Mouse (Mus musculus): ENCODE results near the gene Insl3. TPM values are rescaled to one million over a fixed set of nuclear protein-coding genes. Genes with fewer than 3 reads are reported as not detected.

The Insl3 gene
- polyA plus RNA-seq, 1 experiment = 58.5 TPM

DNA sequence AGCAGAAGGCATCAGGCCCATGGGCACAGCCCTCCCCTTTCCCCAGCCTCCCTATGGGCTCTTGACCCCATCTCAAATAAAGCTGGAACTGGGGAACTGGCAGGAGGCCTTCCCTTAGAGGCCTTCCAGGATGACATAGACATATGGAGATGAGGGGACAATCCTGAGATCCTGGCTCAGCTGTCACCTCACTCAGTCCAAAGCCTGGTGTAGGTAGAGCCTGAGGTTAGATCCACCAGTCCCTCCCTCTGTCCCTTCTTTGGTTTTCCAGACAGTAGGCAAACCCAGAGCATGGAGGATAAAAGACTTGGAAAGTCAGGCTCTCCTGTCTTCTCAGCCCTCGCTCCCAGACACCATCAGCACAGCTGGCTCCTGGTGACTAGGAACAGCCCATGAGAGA is 22.2 kb upstream of the Insl3 start:
- H3K4me3 ChIP-seq (replicated peaks; ENCODE audit: extremely low read depth, low read depth, low read length) = no peak overlapping the region
- DNase-seq = no peak
- H3K4me1 ChIP-seq (ENCODE audit: control insufficient read depth, insufficient read depth, low read length) = peaks cover 3% of the 10 kb centered on the region; the same call in 1 of the 2 replicates
- WGBS = 71% methylated on average over 1 of the region's 1 CpGs
- TF ChIP-seq CTCF (IDR thresholded peaks at IDR 0.05; ENCODE audit: insufficient read depth, low read length) (no peak), POLR2A (IDR thresholded peaks at IDR 0.05; ENCODE audit: borderline replicate concordance, extremely low read depth, low read depth, low read length) (no peak)

DNA sequence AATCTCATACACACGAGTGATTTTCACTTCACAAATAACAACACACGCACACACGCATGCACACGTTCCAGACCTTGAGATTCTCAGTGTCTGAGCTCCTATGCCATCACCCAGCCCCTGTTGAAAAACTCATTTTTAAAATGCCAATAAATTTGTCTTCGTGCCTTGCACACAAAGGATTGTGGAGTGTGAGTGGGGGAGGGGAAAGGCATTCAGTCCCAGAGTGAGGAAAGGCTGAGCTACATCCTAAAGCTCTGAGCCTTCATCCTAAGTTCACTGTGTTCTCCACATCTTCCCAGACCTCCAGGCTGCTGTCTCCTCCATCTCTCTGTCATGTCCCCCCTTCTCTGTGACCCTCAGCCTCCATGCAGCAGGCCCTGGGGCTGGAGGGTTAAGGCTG is 21.8 kb upstream of the Insl3 start:
- 60% methylated on average over 5 of the region's 5 CpGs for WGBS
- no peak for DNase-seq
- H3K4me3 ChIP-seq (replicated peaks; ENCODE audit: extremely low read depth, low read depth, low read length) = no peak overlapping the region
- H3K4me1 ChIP-seq (ENCODE audit: control insufficient read depth, insufficient read depth, low read length) = peaks cover 3% of the 10 kb centered on the region; the same call in 1 of the 2 replicates
- TF ChIP-seq POLR2A (IDR thresholded peaks at IDR 0.05; ENCODE audit: borderline replicate concordance, extremely low read depth, low read depth, low read length) = no peak
- TF ChIP-seq CTCF (IDR thresholded peaks at IDR 0.05; ENCODE audit: insufficient read depth, low read length) = no peak

DNA sequence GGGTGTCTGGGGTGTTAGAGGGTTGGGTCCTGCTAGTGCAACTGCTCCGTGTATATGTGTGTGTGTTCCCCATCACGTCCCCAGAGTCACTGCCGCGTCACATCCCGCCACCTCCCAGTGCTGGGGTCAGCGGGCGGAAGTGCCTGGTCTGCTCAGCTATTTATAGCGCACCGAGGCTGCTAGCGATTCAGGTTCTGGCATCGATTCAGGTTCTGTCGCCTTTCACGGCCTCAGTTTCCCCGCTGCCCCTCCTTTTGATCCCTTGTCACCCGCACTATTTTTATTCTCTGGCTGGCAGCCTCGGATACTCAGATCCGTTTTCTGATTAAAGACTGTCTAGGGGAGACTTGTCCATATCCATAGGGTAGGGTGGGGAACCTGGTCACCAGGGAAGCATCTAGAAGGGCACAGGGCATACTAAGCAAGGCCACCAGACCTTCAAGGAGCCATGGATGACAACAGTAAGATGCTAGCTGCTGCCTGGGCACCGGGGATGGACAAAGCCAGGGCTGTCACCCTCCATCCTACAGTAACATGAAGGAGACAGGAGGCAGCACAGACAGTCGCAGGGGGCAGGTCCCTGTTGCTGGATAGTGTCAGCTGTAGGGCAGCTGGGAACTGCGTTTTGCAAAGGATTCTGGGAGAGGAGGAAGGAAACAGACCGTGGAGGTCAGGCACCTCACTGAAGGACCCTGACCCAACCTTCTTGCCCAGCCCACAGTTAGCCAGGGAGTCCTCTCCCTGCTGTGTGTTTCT is 20.6 kb upstream of the Insl3 start:
- H3K4me1 ChIP-seq (ENCODE audit: control insufficient read depth, insufficient read depth, low read length) = peaks cover 3% of the 10 kb centered on the region; the same call in 1 of the 2 replicates
- WGBS = under 1% methylated on average over 21 of the region's 21 CpGs
- no peak overlapping the region for H3K4me3 ChIP-seq (replicated peaks; ENCODE audit: extremely low read depth, low read depth, low read length)
- no peak for DNase-seq
- TF ChIP-seq CTCF (IDR thresholded peaks at IDR 0.05; ENCODE audit: insufficient read depth, low read length) (no peak), POLR2A (IDR thresholded peaks at IDR 0.05; ENCODE audit: borderline replicate concordance, extremely low read depth, low read depth, low read length) (no peak)

DNA sequence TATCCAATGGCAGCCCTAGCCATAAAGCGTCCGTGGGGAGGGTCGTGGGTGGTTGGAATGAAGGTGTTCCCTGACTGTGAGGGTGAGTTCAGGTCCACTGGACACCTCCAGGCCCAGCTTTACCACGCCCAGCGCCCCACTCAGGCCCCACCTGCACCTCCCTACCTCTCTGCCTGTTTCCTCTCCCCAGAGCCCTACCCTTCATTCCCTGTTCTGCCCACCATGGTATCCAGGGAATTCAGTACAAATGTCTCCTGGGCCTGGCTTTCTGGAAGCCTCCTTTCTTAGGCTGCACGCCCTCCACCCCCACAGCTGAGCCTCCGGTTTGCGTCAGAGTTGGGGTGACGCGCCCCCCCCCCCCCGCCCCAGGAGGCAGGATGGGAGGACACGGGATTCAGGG is 18.8 kb upstream of the Insl3 start:
- Histone ChIP-seq H3K4me1 (ENCODE audit: control insufficient read depth, insufficient read depth, low read length) (peaks cover 3% of the 10 kb centered on the region; the same call in 1 of the 2 replicates), H3K4me3 (replicated peaks; ENCODE audit: extremely low read depth, low read depth, low read length) (no peak overlapping the region)
- 21% methylated on average over 12 of the region's 12 CpGs for WGBS
- DNase-seq = no peak
- TF ChIP-seq CTCF (IDR thresholded peaks at IDR 0.05; ENCODE audit: insufficient read depth, low read length) (no peak), POLR2A (IDR thresholded peaks at IDR 0.05; ENCODE audit: borderline replicate concordance, extremely low read depth, low read depth, low read length) (no peak)

DNA sequence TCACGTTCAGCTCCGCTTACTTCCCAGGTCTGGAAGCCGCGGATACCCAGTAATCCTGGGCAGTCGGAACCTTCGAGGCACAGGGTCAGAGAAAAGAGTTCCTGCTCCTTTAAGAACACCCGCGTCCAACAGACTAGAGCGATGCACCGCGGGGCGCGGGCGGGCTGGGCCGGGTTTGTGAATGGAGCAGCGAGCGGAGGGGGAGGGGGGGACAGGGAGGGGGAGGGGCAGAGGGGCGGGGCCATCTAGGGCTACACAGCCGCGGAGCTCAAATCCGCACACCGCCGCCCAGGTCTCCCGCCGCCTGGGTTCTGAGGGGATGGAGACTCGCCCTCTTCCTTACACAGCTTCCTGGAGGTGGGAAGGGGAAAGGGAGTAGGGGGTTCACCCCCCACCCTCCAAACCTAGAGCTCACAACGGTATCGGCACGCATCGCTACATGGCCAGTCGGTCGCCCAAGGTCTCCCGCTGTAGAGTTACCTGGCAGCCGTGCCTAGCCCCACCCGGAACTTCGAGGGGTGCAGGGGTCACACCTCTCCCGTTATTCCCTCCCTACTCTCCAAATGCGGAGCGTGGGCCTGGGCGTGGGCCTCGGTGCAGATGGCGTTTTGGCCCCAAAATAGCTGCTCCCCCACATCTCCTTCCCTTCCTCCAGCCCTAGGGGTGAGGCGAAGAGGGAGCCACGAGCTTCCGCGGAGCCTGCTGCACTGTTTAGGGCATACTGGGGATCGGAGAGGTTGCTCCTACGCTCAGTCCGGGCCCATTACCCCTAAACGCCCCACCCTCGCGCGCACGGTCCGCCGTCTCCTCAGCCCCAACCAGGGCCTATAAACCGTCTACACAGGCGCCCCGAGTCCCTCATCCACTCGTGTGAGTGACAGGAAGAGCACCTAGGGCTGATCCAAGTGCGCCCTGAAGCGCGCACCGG is 18.1 kb upstream of the Insl3 start:
- TF ChIP-seq CTCF (IDR thresholded peaks at IDR 0.05; ENCODE audit: insufficient read depth, low read length) = no peak
- no peak for TF ChIP-seq POLR2A (IDR thresholded peaks at IDR 0.05; ENCODE audit: borderline replicate concordance, extremely low read depth, low read depth, low read length)
- 2% methylated on average over 61 of the region's 64 CpGs for WGBS
- no peak for DNase-seq
- Histone ChIP-seq H3K4me3 (replicated peaks; ENCODE audit: extremely low read depth, low read depth, low read length) (peak overlapping the region; percentile 50), H3K4me1 (ENCODE audit: control insufficient read depth, insufficient read depth, low read length) (peaks cover 3% of the 10 kb centered on the region; the same call in 1 of the 2 replicates)

DNA sequence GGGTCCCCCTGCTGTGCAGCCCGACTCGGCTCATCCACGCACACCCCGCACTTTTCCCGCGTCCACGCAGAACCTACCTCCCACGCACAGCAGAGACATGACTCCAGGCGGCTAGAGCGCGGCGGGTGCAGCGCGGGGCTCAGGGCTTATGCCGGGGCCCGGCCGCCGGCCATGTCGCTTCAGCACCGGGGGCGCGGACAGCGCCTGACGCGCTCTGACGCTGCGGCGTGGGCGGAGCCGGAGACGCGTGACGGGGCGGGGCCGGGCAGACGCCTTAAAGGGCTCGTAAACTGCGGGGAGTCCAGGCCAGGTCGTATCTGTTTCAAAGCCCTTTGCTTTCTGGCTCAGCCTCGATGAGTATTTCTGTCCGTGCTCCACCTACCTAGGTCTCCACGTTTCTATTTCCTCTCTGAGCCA is 17.5 kb upstream of the Insl3 start, which contains the start of gene Unc13a:
Gene Unc13a, minus strand, starts transcription at position 209 of the 417 bp plus-strand sequence.
- peak; percentile 90 for DNase-seq
- H3K4me1 ChIP-seq (ENCODE audit: control insufficient read depth, insufficient read depth, low read length) = peaks cover 3% of the 10 kb centered on the region; the same call in 1 of the 2 replicates
- peak within 1 kb of the TSS; percentile 50 for H3K4me3 ChIP-seq (replicated peaks; ENCODE audit: extremely low read depth, low read depth, low read length)
- under 1% methylated on average over 42 of the region's 42 CpGs for WGBS
- TF ChIP-seq CTCF (IDR thresholded peaks at IDR 0.05; ENCODE audit: insufficient read depth, low read length) (no peak), POLR2A (IDR thresholded peaks at IDR 0.05; ENCODE audit: borderline replicate concordance, extremely low read depth, low read depth, low read length) (peak; percentile 35; the same call in 1 of the 2 replicates)

DNA sequence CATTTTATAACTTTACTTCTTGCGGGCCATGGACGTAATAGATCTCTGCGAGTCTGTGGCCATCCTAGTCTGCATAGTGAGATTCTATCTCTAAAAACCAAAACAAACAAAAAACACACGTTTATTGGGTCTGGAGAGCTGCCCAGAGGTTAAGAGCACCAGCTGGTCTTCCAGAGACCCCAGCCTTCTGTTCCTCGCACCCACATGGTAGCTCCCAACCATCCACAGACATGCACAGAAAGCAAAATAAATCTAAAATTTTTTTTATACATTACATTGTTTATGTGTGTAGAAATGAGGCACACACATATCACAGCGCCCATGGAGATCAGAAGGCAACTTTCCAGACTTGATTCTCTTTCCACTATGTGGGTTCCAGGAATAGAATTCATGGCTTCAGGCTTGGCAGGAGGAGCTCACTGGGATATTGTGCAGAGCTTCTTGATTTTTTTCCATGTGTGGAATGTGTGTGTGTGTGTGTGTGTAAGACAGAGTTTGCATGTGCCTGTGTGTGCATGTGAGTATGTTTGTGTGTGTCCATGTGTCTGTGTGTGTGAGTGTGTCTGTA is 16.8 kb upstream of the Insl3 start:
- Histone ChIP-seq H3K4me3 (replicated peaks; ENCODE audit: extremely low read depth, low read depth, low read length) (no peak overlapping the region), H3K4me1 (ENCODE audit: control insufficient read depth, insufficient read depth, low read length) (peaks cover 3% of the 10 kb centered on the region)
- no peak for TF ChIP-seq POLR2A (IDR thresholded peaks at IDR 0.05; ENCODE audit: borderline replicate concordance, extremely low read depth, low read depth, low read length)
- no peak for TF ChIP-seq CTCF (IDR thresholded peaks at IDR 0.05; ENCODE audit: insufficient read depth, low read length)
- DNase-seq = no peak
- WGBS = 66% methylated on average over 6 of the region's 6 CpGs

DNA sequence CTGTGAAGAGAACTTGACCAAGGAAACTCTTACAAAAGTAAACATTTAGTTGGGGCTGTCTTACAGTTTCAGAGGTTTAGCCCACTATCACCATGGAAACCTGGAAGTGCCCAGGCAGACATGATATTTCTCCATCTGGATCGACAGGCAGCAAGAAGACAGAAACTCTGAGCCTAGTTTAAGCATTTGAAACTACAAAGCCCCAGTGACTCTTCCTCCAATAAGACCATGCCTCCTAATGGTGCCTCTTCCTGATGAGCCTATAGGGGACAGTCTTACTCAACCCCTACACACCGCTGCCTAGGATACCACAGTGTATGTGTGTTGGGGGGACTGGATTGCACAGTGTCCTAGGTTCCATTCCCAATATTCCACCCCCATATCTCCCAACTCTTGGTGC is 14.9 kb upstream of the Insl3 start:
- TF ChIP-seq CTCF (IDR thresholded peaks at IDR 0.05; ENCODE audit: insufficient read depth, low read length) (no peak), POLR2A (IDR thresholded peaks at IDR 0.05; ENCODE audit: borderline replicate concordance, extremely low read depth, low read depth, low read length) (no peak)
- WGBS = 67% methylated on average over 2 of the region's 2 CpGs
- no peak for DNase-seq
- H3K4me1 ChIP-seq (ENCODE audit: control insufficient read depth, insufficient read depth, low read length) = peaks cover 10% of the 10 kb centered on the region
- no peak overlapping the region for H3K4me3 ChIP-seq (replicated peaks; ENCODE audit: extremely low read depth, low read depth, low read length)

DNA sequence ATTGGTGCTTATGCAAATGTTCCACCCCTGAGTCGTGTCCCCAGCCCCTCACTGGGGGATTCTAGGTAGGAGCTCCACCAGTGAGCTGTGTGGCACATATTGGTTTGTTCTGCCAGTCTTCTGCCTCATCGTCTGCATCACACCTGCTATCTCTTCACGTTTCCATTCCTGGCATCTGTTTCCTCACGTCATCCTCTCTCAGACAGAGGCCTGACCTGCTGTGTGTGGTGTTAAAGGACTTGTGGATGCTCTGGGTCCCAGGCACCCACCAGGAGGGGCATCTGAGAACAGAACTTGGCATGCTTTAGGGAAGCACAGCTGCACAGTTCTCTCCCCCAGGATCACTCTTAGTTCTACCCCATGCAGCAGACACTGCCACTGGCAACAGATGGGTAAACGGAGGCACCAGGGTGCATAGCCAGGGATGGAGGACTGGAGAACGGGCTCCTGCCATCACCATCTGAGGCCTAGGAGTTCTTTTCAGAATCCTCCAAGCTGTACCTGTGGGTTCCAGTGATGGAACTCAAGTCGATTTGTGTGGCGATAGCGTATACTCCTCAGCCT is 13.5 kb upstream of the Insl3 start:
- no peak for DNase-seq
- Histone ChIP-seq H3K4me3 (replicated peaks; ENCODE audit: extremely low read depth, low read depth, low read length) (no peak overlapping the region), H3K4me1 (ENCODE audit: control insufficient read depth, insufficient read depth, low read length) (peaks cover 10% of the 10 kb centered on the region)
- 47% methylated on average over 9 of the region's 9 CpGs for WGBS
- TF ChIP-seq POLR2A (IDR thresholded peaks at IDR 0.05; ENCODE audit: borderline replicate concordance, extremely low read depth, low read depth, low read length) (no peak), CTCF (IDR thresholded peaks at IDR 0.05; ENCODE audit: insufficient read depth, low read length) (no peak)

All from lung, adult 2 months (tissue).